19 mouse cellular contexts compared by ENCODE assay signal in the genomic region with DNA sequence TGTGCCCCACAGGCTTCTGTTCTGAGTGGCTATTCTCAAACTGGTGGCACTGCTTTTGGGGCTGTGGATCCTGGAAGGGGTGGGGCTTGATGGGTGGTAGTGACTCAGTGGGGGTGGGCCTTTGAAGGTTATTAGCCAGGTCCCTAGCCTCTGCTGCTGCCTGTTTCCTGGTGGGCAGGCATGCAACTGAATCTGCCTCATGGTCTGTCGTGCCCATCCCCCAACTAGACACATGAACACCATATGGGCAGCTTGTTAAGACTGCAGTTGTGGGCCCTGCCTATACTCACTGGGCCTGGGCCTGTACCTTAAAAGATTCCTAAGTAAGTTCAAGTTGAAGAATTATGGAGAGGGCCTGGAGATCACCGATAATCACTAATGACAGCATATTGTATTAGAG. TPM values are rescaled to one million over a fixed set of nuclear protein-coding genes. Genes with fewer than 3 reads are reported as not detected.
A peak's percentile ranks its signal among the peaks of the same experiment; 100 is the strongest.
DNase-seq lines count a peak whose midpoint lies in the region; ATAC-seq lines count a peak whose summit lies in the region.
"Had no signal": no experiment of that assay in that cellular context is flagged by ENCODE, and none has a peak within 500 bp of the region (broad histone marks: within the 10 kb centered on the region; RNA-seq: fewer than 3 reads in every experiment).

No protein-coding gene starts in this region.

- H3K36me3 ChIP-seq in neural tube, embryonic 15.5 days, result no peaks in the 10 kb centered on the region
- no peaks in the 10 kb centered on the region for H3K36me3 ChIP-seq in embryonic facial prominence, embryonic 11.5 days (replicated peaks; ENCODE audit: control insufficient read depth, insufficient read depth, low read depth, low read length)
- H3K36me3 ChIP-seq in limb, embryonic 15.5 days, result no peaks in the 10 kb centered on the region
- no peaks in the 10 kb centered on the region for H3K36me3 ChIP-seq in midbrain, embryonic 10.5 days

- ATAC-seq in neural tube, embryonic 15.5 days (ENCODE audit: low FRiP score), result no peak
- peak; percentile 63 for ATAC-seq in embryonic facial prominence, embryonic 11.5 days (replicated peaks; ENCODE audit: insufficient number of reproducible peaks, low FRiP score, low TSS enrichment, low read depth)
- 0 out of 2 replicates have a peak, but pooled peaks have one; percentile 44 for ATAC-seq in limb, embryonic 15.5 days (ENCODE audit: insufficient number of reproducible peaks, low FRiP score, low TSS enrichment, low read depth)
- ATAC-seq in inflammation-experienced regulatory T-cells, adult 6 months, result no peak
- ATAC-seq: activated CD4-positive, CD25-positive, alpha-beta regulatory T cell, adult 4 months; lung, postnatal 0 days had no signal

- WGBS in neural tube, embryonic 15.5 days, result 85% methylated on average over 2 of the region's 2 CpGs
- WGBS in embryonic facial prominence, embryonic 11.5 days, result 53% methylated on average over 2 of the region's 2 CpGs
- 37% methylated on average over 2 of the region's 2 CpGs for WGBS in limb, embryonic 15.5 days
- 85% methylated on average over 2 of the region's 2 CpGs for WGBS in midbrain, embryonic 10.5 days

- H3K4me3 ChIP-seq in neural tube, embryonic 15.5 days (replicated peaks), result no peak overlapping the region
- no peak overlapping the region for H3K4me3 ChIP-seq in embryonic facial prominence, embryonic 11.5 days (ENCODE audit: low read depth, low read length)
- no peak overlapping the region for H3K4me3 ChIP-seq in limb, embryonic 15.5 days
- no peak overlapping the region for H3K4me3 ChIP-seq in midbrain, embryonic 10.5 days
- H3K4me3 ChIP-seq: megakaryocyte, embryonic 14.5 days had no signal

- H3K9me3 ChIP-seq in neural tube, embryonic 15.5 days (replicated peaks), result no peaks in the 10 kb centered on the region
- no peaks in the 10 kb centered on the region for H3K9me3 ChIP-seq in embryonic facial prominence, embryonic 11.5 days (replicated peaks; ENCODE audit: control insufficient read depth, low read length)
- H3K9me3 ChIP-seq in limb, embryonic 15.5 days, result no peaks in the 10 kb centered on the region
- H3K9me3 ChIP-seq in midbrain, embryonic 10.5 days (replicated peaks), result no peaks in the 10 kb centered on the region
- H3K9me3 ChIP-seq: megakaryocyte, embryonic 14.5 days had no signal

- H3K9ac ChIP-seq in neural tube, embryonic 15.5 days (replicated peaks), result no peak overlapping the region
- H3K9ac ChIP-seq in embryonic facial prominence, embryonic 11.5 days (replicated peaks; ENCODE audit: low read length), result no peak overlapping the region
- no peak overlapping the region for H3K9ac ChIP-seq in limb, embryonic 15.5 days
- H3K9ac ChIP-seq: liver, embryonic 14.5 days had no signal

- no peak overlapping the region for H3K4me2 ChIP-seq in neural tube, embryonic 15.5 days
- H3K4me2 ChIP-seq in embryonic facial prominence, embryonic 11.5 days (ENCODE audit: low read depth, low read length), result no peak overlapping the region
- H3K4me2 ChIP-seq in limb, embryonic 15.5 days, result no peak overlapping the region

- peak; percentile 57 for DNase-seq in neural tube, embryonic 10.5 days (ENCODE audit: extremely low spot score, low spot score)
- peak; percentile 84 for DNase-seq in embryonic facial prominence, embryonic 11.5 days (ENCODE audit: low spot score)
- no peak for DNase-seq in midbrain, embryonic 10.5 days (ENCODE audit: low spot score)
- DNase-seq in adrenal gland, postnatal 25 days, result no peak
- DNase-seq: adrenal gland, postnatal 36 days; cerebellum, postnatal 14 days; kidney, adult 11 months; kidney, postnatal 10 days; layer of hippocampus, adult 9-11 months; thymus, adult 18-20 months had no signal

- H3K4me1 ChIP-seq in neural tube, embryonic 15.5 days, result peaks cover 3% of the 10 kb centered on the region
- no peaks in the 10 kb centered on the region; the same call in 1 of the 2 replicates for H3K4me1 ChIP-seq in embryonic facial prominence, embryonic 11.5 days (ENCODE audit: control insufficient read depth, insufficient read depth, low read length)
- peaks cover 10% of the 10 kb centered on the region for H3K4me1 ChIP-seq in limb, embryonic 15.5 days
- H3K4me1 ChIP-seq in midbrain, embryonic 10.5 days, result peaks cover 14% of the 10 kb centered on the region

- peaks cover 10% of the 10 kb centered on the region; the same call in 1 of the 2 replicates for H3K27me3 ChIP-seq in neural tube, embryonic 15.5 days (replicated peaks)
- H3K27me3 ChIP-seq in embryonic facial prominence, embryonic 11.5 days (ENCODE audit: control insufficient read depth, insufficient read depth, low read length), result no peaks in the 10 kb centered on the region
- no peaks in the 10 kb centered on the region for H3K27me3 ChIP-seq in limb, embryonic 15.5 days
- peaks cover 13% of the 10 kb centered on the region for H3K27me3 ChIP-seq in midbrain, embryonic 10.5 days (ENCODE audit: low read depth, poor library complexity, severe bottlenecking)
- H3K27me3 ChIP-seq: CH12.LX; megakaryocyte, embryonic 14.5 days had no signal

- H3K27ac ChIP-seq in neural tube, embryonic 15.5 days (replicated peaks), result no peak overlapping the region
- H3K27ac ChIP-seq in embryonic facial prominence, embryonic 11.5 days (replicated peaks; ENCODE audit: low read depth, low read length), result no peak overlapping the region
- H3K27ac ChIP-seq in limb, embryonic 15.5 days, result no peak overlapping the region
- H3K27ac ChIP-seq in midbrain, embryonic 10.5 days (replicated peaks), result no peak overlapping the region
- H3K27ac ChIP-seq: liver, embryonic 14.5 days had no signal

RNA-seq across cellular contexts. Expression of gene Wipf1, which starts 16.0 kb away (rescaled TPM):
- polyA plus RNA-seq in neural tube, embryonic 15.5 days (2015; fragmentation: Nextera tagmentation; extraction: Ambion mirVana), result 2.4 and 4.8 TPM in 2 replicates
- polyA plus RNA-seq in embryonic facial prominence, embryonic 11.5 days (2014; fragmentation: Nextera tagmentation; extraction: Ambion mirVana), result 15.9 and 17.5 TPM in 2 replicates
- polyA plus RNA-seq in limb, embryonic 15.5 days (2015; fragmentation: Nextera tagmentation; extraction: Ambion mirVana), result 15.1 TPM in 2 replicates
- 7.4 and 7.6 TPM in 2 replicates for polyA plus RNA-seq in midbrain, embryonic 10.5 days (2016; fragmentation: Nextera tagmentation; extraction: Ambion mirVana)
- total RNA-seq in adrenal gland, postnatal 25 days (2021), result 14.9 and 17.0 TPM in 2 replicates
- polyA plus RNA-seq in inflammation-experienced regulatory T-cells, adult 6 months (2017; shearing (Covaris generic)), result 100 to 1,000 TPM in 1 of 3 experiments, 10 to 100 TPM in 2; 61.5 to 101 (median 68.3) TPM

RNA-seq across cellular contexts. Expression of gene Chrna1, which starts 34.6 kb away (rescaled TPM):
- 0.73 and 0.78 TPM in 2 replicates for polyA plus RNA-seq in neural tube, embryonic 15.5 days (2015; fragmentation: Nextera tagmentation; extraction: Ambion mirVana)
- 0.88 and 1.2 TPM in 2 replicates for polyA plus RNA-seq in embryonic facial prominence, embryonic 11.5 days (2014; fragmentation: Nextera tagmentation; extraction: Ambion mirVana)
- 10.8 and 24.1 TPM in 2 replicates for polyA plus RNA-seq in limb, embryonic 15.5 days (2015; fragmentation: Nextera tagmentation; extraction: Ambion mirVana)
- 0.40 and 0.84 TPM in 2 replicates for polyA plus RNA-seq in midbrain, embryonic 10.5 days (2016; fragmentation: Nextera tagmentation; extraction: Ambion mirVana)
- not detected in 2 replicates for total RNA-seq in adrenal gland, postnatal 25 days (2021)
- polyA plus RNA-seq in inflammation-experienced regulatory T-cells, adult 6 months (2017; shearing (Covaris generic)), result not detected
- total RNA-seq: adrenal gland, postnatal 36 days; CH12.LX; hematopoietic stem cell, adult 5-6 weeks had no signal
- polyA plus RNA-seq: activated CD4-positive, CD25-positive, alpha-beta regulatory T cell, adult 4 months had no signal

Comparison
In these comparisons a context has a peak if more than half of its experiments do, and no peak if none do; other contexts are left out.
1. DNase-seq: peak in neural tube, embryonic 10.5 days (single experiment) and embryonic facial prominence, embryonic 11.5 days (single experiment); none in midbrain, embryonic 10.5 days (single experiment) and adrenal gland, postnatal 25 days (single experiment).
2. ATAC-seq: peak in embryonic facial prominence, embryonic 11.5 days (single experiment) and limb, embryonic 15.5 days (single experiment); none in neural tube, embryonic 15.5 days (single experiment) and inflammation-experienced regulatory T-cells, adult 6 months (single experiment).